Mouse (Mus musculus) neural tube, embryonic 10.5 days (tissue): Measurements from ENCODE around the gene Mtg1.

Experiments used
- DNase-seq: peaks from one replicate; pipeline ENCODE4 v3.0.0-alpha.2; 2017; ENCODE audit warnings: low spot score; ENCODE audit errors: extremely low spot score

The Mtg1 gene

DNA sequence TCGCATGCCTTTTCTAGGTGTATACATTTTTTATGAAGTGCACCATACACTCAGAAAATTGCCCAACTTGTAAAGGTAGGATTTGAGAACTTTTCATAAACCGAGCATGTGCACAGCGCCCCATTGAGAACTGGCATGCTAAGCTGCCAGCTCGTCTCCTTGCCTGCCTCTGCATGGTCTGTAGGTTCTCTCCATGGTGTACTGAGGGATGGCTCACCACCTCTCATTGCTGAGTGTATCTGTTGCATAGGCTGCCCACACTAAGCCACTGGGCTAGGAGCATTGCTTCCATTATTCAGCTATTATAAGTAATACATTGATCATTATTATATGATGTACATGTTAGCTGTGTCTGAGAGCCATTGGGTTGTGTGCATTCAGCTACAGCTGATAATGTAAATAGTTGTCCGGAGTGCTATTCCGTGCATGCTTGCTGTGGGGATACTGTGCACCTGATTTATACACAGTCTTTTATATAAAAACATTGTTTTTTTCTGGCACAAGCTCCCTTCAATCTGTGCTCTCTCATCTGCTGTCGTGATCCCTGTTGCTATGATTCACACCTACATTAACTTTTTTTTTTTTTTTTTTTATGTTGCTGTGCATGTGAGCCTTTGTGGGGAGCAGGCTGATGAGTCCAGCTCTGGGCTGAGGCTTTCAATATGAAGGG, 50.5 kb downstream of the Mtg1 start:
- no peak for DNase-seq

DNA sequence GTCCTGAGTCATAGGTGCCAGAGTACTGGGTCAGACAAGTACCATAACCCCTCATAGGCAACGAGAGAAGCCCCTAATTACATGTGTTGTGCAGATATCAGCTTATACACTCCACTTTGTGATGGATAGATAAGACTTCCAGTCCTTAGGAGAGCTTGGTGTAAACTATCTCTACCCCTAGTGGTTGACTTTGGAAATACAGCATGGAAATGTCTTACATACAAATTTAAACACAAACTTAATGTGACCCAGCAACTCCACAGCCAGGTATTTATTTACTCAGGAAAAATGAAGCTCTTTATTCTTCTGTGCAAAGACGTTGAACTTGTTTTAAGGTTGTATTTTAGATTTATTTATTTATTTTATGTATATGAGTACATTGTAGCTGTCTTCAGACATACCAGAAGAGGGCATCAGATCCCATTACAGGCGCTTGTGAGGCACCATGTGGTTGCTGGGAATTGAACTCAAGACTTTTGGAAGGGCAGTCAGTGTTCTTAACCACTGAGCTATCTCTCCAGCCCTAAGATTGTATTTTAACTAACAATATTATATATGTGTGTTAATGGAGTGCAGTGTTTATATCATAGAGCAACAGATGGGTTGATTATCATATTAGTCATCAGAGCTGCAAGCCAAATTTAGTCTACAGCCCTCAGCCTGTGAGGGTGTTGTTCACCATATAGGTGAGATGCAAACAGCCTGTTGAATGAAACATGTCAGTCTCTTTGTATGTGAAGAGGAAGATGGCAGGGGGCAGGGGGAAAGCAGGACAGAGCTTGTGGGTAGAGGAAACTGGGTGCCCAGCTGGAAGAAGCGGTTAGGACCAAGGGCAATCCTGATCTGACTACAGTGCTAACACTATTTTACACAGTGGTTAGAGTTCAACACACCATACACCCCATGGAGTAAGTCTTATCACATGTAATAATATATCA, 51.3 kb downstream of the Mtg1 start:
- no peak for DNase-seq

DNA sequence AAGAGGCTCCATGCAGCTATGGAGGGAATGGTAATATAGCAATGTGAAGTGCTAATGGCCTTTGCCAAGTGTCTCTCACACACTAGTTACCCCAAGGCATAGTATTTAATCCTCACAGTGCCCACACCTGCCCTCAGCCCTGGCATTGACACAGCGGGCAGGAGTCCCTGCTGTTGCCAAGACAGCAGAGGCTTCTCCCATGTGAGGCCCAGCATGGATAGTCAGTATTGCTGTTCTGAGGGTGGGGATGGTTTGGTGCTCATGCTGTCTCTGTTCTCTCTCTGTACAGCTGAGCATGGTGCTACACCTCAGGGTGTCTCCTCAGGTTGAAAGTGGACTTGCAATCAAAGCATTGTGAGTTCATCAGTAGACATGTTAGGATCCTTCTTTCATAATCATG, 53.1 kb downstream of the Mtg1 start:
- no peak for DNase-seq

DNA sequence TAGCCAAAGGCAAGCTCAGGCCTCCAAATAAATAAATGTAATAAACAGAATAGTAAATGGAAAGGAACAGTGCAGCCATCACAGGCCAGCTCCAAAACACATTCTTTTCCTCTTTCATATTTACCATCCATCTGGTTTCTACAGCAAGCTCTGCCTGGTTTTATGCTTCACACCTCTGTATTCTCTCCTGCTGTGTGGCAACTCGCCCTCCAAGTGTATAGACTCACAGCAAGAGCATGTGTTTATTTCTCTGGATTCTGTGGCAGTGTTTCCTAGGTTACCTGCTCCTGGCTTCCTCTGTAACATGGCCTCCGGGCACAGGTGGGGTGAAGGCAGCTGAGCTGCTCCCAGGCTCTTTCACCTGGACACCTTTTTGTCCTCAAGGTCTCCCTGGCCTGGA, 55.1 kb downstream of the Mtg1 start:
- no peak for DNase-seq

DNA sequence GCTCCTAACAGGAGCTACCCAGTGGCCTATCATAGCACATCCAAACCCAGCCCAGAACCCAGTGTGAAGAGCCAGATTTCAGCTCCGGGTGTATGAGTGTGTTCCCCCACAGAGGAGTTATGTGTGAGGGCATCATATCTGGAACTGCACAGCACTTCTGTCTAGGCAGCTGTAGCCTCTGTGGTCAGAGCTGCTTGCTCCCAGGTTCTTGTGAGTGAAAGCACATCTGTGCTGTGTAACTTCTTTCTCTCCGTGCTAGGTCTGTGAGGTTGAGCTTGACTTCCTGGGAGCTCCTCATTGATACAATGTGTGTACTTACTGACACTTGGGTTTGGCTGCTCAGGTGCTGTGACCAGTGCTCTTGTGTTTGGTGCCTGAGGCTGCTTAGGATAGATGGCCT, 55.5 kb downstream of the Mtg1 start:
- DNase-seq: no peak

DNA sequence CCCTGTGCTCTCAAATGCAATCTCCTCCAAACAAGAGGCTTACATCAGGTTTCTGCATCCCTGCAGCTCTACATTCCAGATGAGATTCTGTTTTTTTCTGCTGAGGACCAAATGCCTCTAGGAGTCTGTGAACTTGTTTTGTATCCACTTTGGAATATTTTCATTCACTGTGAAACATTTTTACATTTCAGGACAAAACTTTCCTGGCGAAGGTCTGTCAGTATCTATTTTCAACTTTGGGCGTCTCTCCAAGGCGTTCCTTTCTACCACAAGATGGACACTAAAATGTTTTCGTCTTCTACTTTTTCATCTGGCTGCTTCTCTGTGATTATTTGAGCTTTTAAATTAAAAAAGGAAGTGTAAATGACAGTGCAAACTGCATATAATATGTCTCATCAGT, 56.7 kb downstream of the Mtg1 start:
- DNase-seq: no peak

DNA sequence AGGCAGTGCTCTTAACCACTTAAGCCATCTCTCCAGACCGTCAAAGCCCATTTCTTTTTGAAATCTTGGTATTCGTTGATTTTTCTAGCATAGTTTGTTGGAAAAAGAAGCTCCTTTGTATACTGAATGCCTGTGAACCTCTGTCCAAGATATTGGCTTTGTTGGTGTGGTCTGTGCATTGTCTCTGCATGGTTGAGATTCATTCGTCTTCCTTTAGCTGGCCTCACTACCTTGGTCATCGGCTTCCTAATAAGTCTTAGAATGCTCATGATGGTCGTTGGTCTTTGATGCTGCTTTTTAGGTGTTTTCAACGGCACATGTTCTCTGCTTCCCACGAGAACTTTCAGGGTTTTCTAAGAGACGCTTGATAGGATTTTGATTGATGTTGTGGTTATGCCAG, 58.6 kb downstream of the Mtg1 start:
- DNase-seq: no peak
